Mouse (Mus musculus) liver, adult (tissue): ENCODE results near the gene Lamtor1.
A peak's percentile ranks its signal among the peaks of the same experiment; 100 is the strongest.

ENCODE experiments used
- GATA4 ChIP-seq: IDR thresholded peaks from 2 replicates; pipeline ENCODE4 v1.6.1; 2014; ENCODE audit warnings: mild to moderate bottlenecking, low read length; ENCODE audit not compliant: insufficient replicate concordance

The Lamtor1 gene

GRCm38 (mm10) chr7:101968751-101969150, 63.0 kb downstream of the Lamtor1 start:
- no peak for TF ChIP-seq GATA4

- peak; percentile 2; the same call in 1 of the 2 replicates for TF ChIP-seq GATA4
Observed at GRCm38 (mm10) chr7:101969694-101970428, 64.2 kb downstream of the Lamtor1 start.

GRCm38 (mm10) chr7:101970429-101970775, 64.7 kb downstream of the Lamtor1 start:
- 0 out of 2 replicates have a peak, but pooled peaks have one; percentile 1 for TF ChIP-seq GATA4

- no peak for TF ChIP-seq GATA4
Observed at GRCm38 (mm10) chr7:101970821-101971461, 65.2 kb downstream of the Lamtor1 start.

- no peak for TF ChIP-seq GATA4
Observed at GRCm38 (mm10) chr7:101971721-101972120, 66.0 kb downstream of the Lamtor1 start.

- no peak for TF ChIP-seq GATA4
Observed at GRCm38 (mm10) chr7:101973730-101974129, 68.0 kb downstream of the Lamtor1 start.

GRCm38 (mm10) chr7:101974505-101974904, 68.8 kb downstream of the Lamtor1 start:
- no peak for TF ChIP-seq GATA4
